Mouse (Mus musculus) megakaryocyte, embryonic 14.5 days (primary cell): ENCODE measurements at regions not wholly inside any gene's neighbourhood (a gene's known extent, or its start where the extent isn't known, plus 50 kb on each side); places are given as distances from the start of the nearest gene placed in this dataset.

ENCODE experiments used
- FLI1 ChIP-seq: IDR thresholded peaks from 2 replicates; pipeline ENCODE4 v1.6.1; 2012; ENCODE audit warnings: low read length, inconsistent platforms, mixed read lengths
- GATA1 ChIP-seq: IDR thresholded peaks from 3 replicates; pipeline ENCODE4 v1.6.1; 2012; ENCODE audit warnings: mixed read lengths, low read length, inconsistent platforms, borderline replicate concordance

DNA sequence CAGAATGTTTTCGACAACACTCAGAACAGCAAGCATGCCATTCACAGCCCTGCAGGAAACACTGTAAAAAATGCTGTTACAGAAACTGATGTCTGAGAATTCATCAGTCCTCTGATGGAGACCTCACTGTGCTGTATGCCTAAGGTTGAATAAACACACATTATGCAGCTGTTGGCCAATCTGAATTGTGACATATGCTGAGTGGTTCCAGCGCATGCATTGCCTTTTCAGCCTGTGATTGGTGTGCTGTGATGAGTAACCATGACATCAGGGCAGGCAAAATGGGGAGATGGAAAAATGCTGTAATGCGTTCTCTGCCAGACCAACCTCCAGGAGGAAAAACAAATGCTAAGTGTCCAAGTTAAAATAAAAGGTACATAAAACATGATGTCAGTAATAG lies 620.3 kb downstream of the Utrn start:
- no peak for TF ChIP-seq GATA1
- TF ChIP-seq FLI1: no peak
